Mouse (Mus musculus): Measurements from ENCODE around the gene Lst1. TPM values are rescaled to one million over a fixed set of nuclear protein-coding genes. Genes with fewer than 3 reads are reported as not detected.

Lst1 gene
- polyA plus RNA-seq, 1 experiment, result 8.2 TPM

- no peak for DNase-seq (ENCODE audit: low read depth)
- TF ChIP-seq CTCF (IDR thresholded peaks at IDR 0.05; ENCODE audit: borderline replicate concordance, extremely low read depth, insufficient read depth, insufficient read length), result no peak
- no peak for TF ChIP-seq POLR2A (IDR thresholded peaks at IDR 0.05; ENCODE audit: borderline replicate concordance, extremely low read depth, insufficient read depth, insufficient read length, poor library complexity, severe bottlenecking)
Measured at GRCm38 (mm10) chr17:35154616-35155015, 33.6 kb downstream of the Lst1 start.

GRCm38 (mm10) chr17:35153931-35154330, 34.3 kb downstream of the Lst1 start:
- DNase-seq (ENCODE audit: low read depth), result no peak
- no peak for TF ChIP-seq CTCF (IDR thresholded peaks at IDR 0.05; ENCODE audit: borderline replicate concordance, extremely low read depth, insufficient read depth, insufficient read length)
- no peak for TF ChIP-seq POLR2A (IDR thresholded peaks at IDR 0.05; ENCODE audit: borderline replicate concordance, extremely low read depth, insufficient read depth, insufficient read length, poor library complexity, severe bottlenecking)

GRCm38 (mm10) chr17:35153077-35153476, 35.2 kb downstream of the Lst1 start:
- no peak for DNase-seq (ENCODE audit: low read depth)
- no peak for TF ChIP-seq POLR2A (IDR thresholded peaks at IDR 0.05; ENCODE audit: borderline replicate concordance, extremely low read depth, insufficient read depth, insufficient read length, poor library complexity, severe bottlenecking)
- TF ChIP-seq CTCF (IDR thresholded peaks at IDR 0.05; ENCODE audit: borderline replicate concordance, extremely low read depth, insufficient read depth, insufficient read length), result no peak

GRCm38 (mm10) chr17:35152121-35152520, 36.1 kb downstream of the Lst1 start:
- no peak for DNase-seq (ENCODE audit: low read depth)
- TF ChIP-seq POLR2A (IDR thresholded peaks at IDR 0.05; ENCODE audit: borderline replicate concordance, extremely low read depth, insufficient read depth, insufficient read length, poor library complexity, severe bottlenecking) (no peak), CTCF (IDR thresholded peaks at IDR 0.05; ENCODE audit: borderline replicate concordance, extremely low read depth, insufficient read depth, insufficient read length) (no peak)

GRCm38 (mm10) chr17:35147922-35148639, 40.2 kb downstream of the Lst1 start:
- DNase-seq (ENCODE audit: low read depth), result peak; percentile 20
- TF ChIP-seq POLR2A (IDR thresholded peaks at IDR 0.05; ENCODE audit: borderline replicate concordance, extremely low read depth, insufficient read depth, insufficient read length, poor library complexity, severe bottlenecking) (no peak), CTCF (IDR thresholded peaks at IDR 0.05; ENCODE audit: borderline replicate concordance, extremely low read depth, insufficient read depth, insufficient read length) (no peak)

- DNase-seq (ENCODE audit: low read depth), result peak; percentile 19
- no peak for TF ChIP-seq POLR2A (IDR thresholded peaks at IDR 0.05; ENCODE audit: borderline replicate concordance, extremely low read depth, insufficient read depth, insufficient read length, poor library complexity, severe bottlenecking)
- no peak for TF ChIP-seq CTCF (IDR thresholded peaks at IDR 0.05; ENCODE audit: borderline replicate concordance, extremely low read depth, insufficient read depth, insufficient read length)
Measured at GRCm38 (mm10) chr17:35147348-35147747, 40.9 kb downstream of the Lst1 start.

- TF ChIP-seq POLR2A (IDR thresholded peaks at IDR 0.05; ENCODE audit: borderline replicate concordance, extremely low read depth, insufficient read depth, insufficient read length, poor library complexity, severe bottlenecking) (no peak), CTCF (IDR thresholded peaks at IDR 0.05; ENCODE audit: borderline replicate concordance, extremely low read depth, insufficient read depth, insufficient read length) (no peak)
- DNase-seq (ENCODE audit: low read depth), result no peak
Measured at GRCm38 (mm10) chr17:35146139-35146538, 42.1 kb downstream of the Lst1 start.

- no peak for TF ChIP-seq POLR2A (IDR thresholded peaks at IDR 0.05; ENCODE audit: borderline replicate concordance, extremely low read depth, insufficient read depth, insufficient read length, poor library complexity, severe bottlenecking)
- TF ChIP-seq CTCF (IDR thresholded peaks at IDR 0.05; ENCODE audit: borderline replicate concordance, extremely low read depth, insufficient read depth, insufficient read length), result no peak
- DNase-seq (ENCODE audit: low read depth), result no peak
Measured at GRCm38 (mm10) chr17:35141971-35142370, 46.3 kb downstream of the Lst1 start.

GRCm38 (mm10) chr17:35140490-35140996, 47.7 kb downstream of the Lst1 start:
- TF ChIP-seq CTCF (IDR thresholded peaks at IDR 0.05; ENCODE audit: borderline replicate concordance, extremely low read depth, insufficient read depth, insufficient read length) (no peak), POLR2A (IDR thresholded peaks at IDR 0.05; ENCODE audit: borderline replicate concordance, extremely low read depth, insufficient read depth, insufficient read length, poor library complexity, severe bottlenecking) (no peak)
- DNase-seq (ENCODE audit: low read depth), result no peak

GRCm38 (mm10) chr17:35139269-35139668, 49.0 kb downstream of the Lst1 start:
- no peak for TF ChIP-seq CTCF (IDR thresholded peaks at IDR 0.05; ENCODE audit: borderline replicate concordance, extremely low read depth, insufficient read depth, insufficient read length)
- TF ChIP-seq POLR2A (IDR thresholded peaks at IDR 0.05; ENCODE audit: borderline replicate concordance, extremely low read depth, insufficient read depth, insufficient read length, poor library complexity, severe bottlenecking), result no peak
- DNase-seq (ENCODE audit: low read depth), result no peak

- TF ChIP-seq POLR2A (IDR thresholded peaks at IDR 0.05; ENCODE audit: borderline replicate concordance, extremely low read depth, insufficient read depth, insufficient read length, poor library complexity, severe bottlenecking), result no peak
- TF ChIP-seq CTCF (IDR thresholded peaks at IDR 0.05; ENCODE audit: borderline replicate concordance, extremely low read depth, insufficient read depth, insufficient read length), result no peak
- DNase-seq (ENCODE audit: low read depth), result no peak
Measured at GRCm38 (mm10) chr17:35135591-35136320, 52.5 kb downstream of the Lst1 start.

Other genes starting within 250 kb of the Lst1 start
- 6.3 and 7.1 TPM in 2 replicates for gene Hspa1b, start 229.2 kb downstream of the Lst1 start, polyA plus RNA-seq (2012; rRNA removed)
- not detected in 2 replicates for gene Gm20481, start 218.5 kb downstream of the Lst1 start, polyA plus RNA-seq (2012; rRNA removed)
- gene Hspa1a, start 216.3 kb downstream of the Lst1 start, polyA plus RNA-seq (2012; rRNA removed), result 6.3 and 6.6 TPM in 2 replicates
- 0.14 and 0.40 TPM in 2 replicates for gene Hspa1l, start 215.7 kb downstream of the Lst1 start, polyA plus RNA-seq (2012; rRNA removed)
- 136 and 185 TPM in 2 replicates for gene Lsm2, start 206.6 kb downstream of the Lst1 start, polyA plus RNA-seq (2012; rRNA removed)
- 99.2 and 119 TPM in 2 replicates for gene Vars, start 187.5 kb downstream of the Lst1 start, polyA plus RNA-seq (2012; rRNA removed)
- gene Vwa7, start 171.9 kb downstream of the Lst1 start, polyA plus RNA-seq (2012; rRNA removed), result 0.49 and 0.71 TPM in 2 replicates
- gene Sapcd1, start 160.4 kb downstream of the Lst1 start, polyA plus RNA-seq (2012; rRNA removed), result 4.0 and 6.5 TPM in 2 replicates
- gene Msh5, start 141.7 kb downstream of the Lst1 start, polyA plus RNA-seq (2012; rRNA removed), result 4.2 and 6.4 TPM in 2 replicates
- gene Clic1, start 138.5 kb downstream of the Lst1 start, polyA plus RNA-seq (2012; rRNA removed), result 69.6 and 89.8 TPM in 2 replicates
- gene Ddah2, start 129.4 kb downstream of the Lst1 start, polyA plus RNA-seq (2012; rRNA removed), result 322 and 438 TPM in 2 replicates
- 0.42 and 0.50 TPM in 2 replicates for gene Ly6g6c, start 123.1 kb downstream of the Lst1 start, polyA plus RNA-seq (2012; rRNA removed)
- gene Mpig6b, start 122.3 kb downstream of the Lst1 start, polyA plus RNA-seq (2012; rRNA removed), result 0.30 and 0.35 TPM in 2 replicates
- 1.2 and 12.4 TPM in 2 replicates for gene Ly6g6e, start 111.5 kb downstream of the Lst1 start, polyA plus RNA-seq (2012; rRNA removed)
- gene Ly6g6d, start 110.4 kb downstream of the Lst1 start, polyA plus RNA-seq (2012; rRNA removed), result 1.8 and 2.7 TPM in 2 replicates
- gene Ly6g6f, start 102.8 kb downstream of the Lst1 start, polyA plus RNA-seq (2012; rRNA removed), result 0.15 and 0.30 TPM in 2 replicates
- gene Abhd16a, start 99.2 kb downstream of the Lst1 start, polyA plus RNA-seq (2012; rRNA removed), result 91.0 and 135 TPM in 2 replicates
- gene Ly6g5c, start 80.2 kb downstream of the Lst1 start, polyA plus RNA-seq (2012; rRNA removed), result not detected in 2 replicates
- 3.1 and 3.4 TPM in 2 replicates for gene Ly6g5b, start 73.0 kb downstream of the Lst1 start, polyA plus RNA-seq (2012; rRNA removed)
- gene Gpank1, start 67.0 kb downstream of the Lst1 start, polyA plus RNA-seq (2012; rRNA removed), result 21.4 and 25.3 TPM in 2 replicates
- gene Csnk2b, start 66.4 kb downstream of the Lst1 start, polyA plus RNA-seq (2012; rRNA removed), result 243 and 257 TPM in 2 replicates
- gene D17H6S53E, start 62.1 kb downstream of the Lst1 start, polyA plus RNA-seq (2012; rRNA removed), result 3.3 and 4.6 TPM in 2 replicates
- gene Apom, start 56.4 kb downstream of the Lst1 start, polyA plus RNA-seq (2012; rRNA removed), result 0.93 and 1.1 TPM in 2 replicates
- 378 and 427 TPM in 2 replicates for gene Bag6, start 53.3 kb downstream of the Lst1 start, polyA plus RNA-seq (2012; rRNA removed)
- gene Prrc2a, start 23.5 kb downstream of the Lst1 start, polyA plus RNA-seq (2012; rRNA removed), result 367 and 409 TPM in 2 replicates
- gene Aif1, start 12.4 kb downstream of the Lst1 start, polyA plus RNA-seq (2012; rRNA removed), result 1.6 and 2.2 TPM in 2 replicates
- 0.58 and 1.1 TPM in 2 replicates for gene Ltb, start 6.0 kb upstream of the Lst1 start, polyA plus RNA-seq (2012; rRNA removed)
- gene Tnf, start 13.6 kb upstream of the Lst1 start, polyA plus RNA-seq (2012; rRNA removed), result 0.15 and 0.21 TPM in 2 replicates
- gene Lta, start 16.9 kb upstream of the Lst1 start, polyA plus RNA-seq (2012; rRNA removed), result 0.27 and 0.29 TPM in 2 replicates
- not detected in 2 replicates for gene Gm16181, start 32.4 kb upstream of the Lst1 start, polyA plus RNA-seq (2012; rRNA removed)
- 72.5 and 74.9 TPM in 2 replicates for gene Atp6v1g2, start 45.2 kb upstream of the Lst1 start, polyA plus RNA-seq (2012; rRNA removed)
- gene Nfkbil1, start 47.4 kb upstream of the Lst1 start, polyA plus RNA-seq (2012; rRNA removed), result 13.4 and 17.3 TPM in 2 replicates
- 887 and 1,110 TPM in 2 replicates for gene Ddx39b, start 53.3 kb upstream of the Lst1 start, polyA plus RNA-seq (2012; rRNA removed)
- gene H2-D1, start 74.3 kb upstream of the Lst1 start, polyA plus RNA-seq (2012; rRNA removed), result 37.1 and 39.5 TPM in 2 replicates
- 0.10 TPM in 2 replicates for gene H2-Q1, start 132.0 kb upstream of the Lst1 start, polyA plus RNA-seq (2012; rRNA removed)
- gene H2-Q2, start 153.8 kb upstream of the Lst1 start, polyA plus RNA-seq (2012; rRNA removed), result 0.97 and 1.4 TPM in 2 replicates
- gene H2-Q4, start 191.2 kb upstream of the Lst1 start, polyA plus RNA-seq (2012; rRNA removed), result 2.9 and 3.0 TPM in 2 replicates
- 0.57 and 0.58 TPM in 2 replicates for gene H2-Q6, start 236.4 kb upstream of the Lst1 start, polyA plus RNA-seq (2012; rRNA removed)